Mouse (Mus musculus) liver, embryonic 13.5 days (tissue): ENCODE results near the gene Itpkc. TPM values are rescaled to one million over a fixed set of nuclear protein-coding genes. Genes with fewer than 3 reads are reported as not detected.

Experiments
- ATAC-seq: fragments of 200-750 bp; cut with Nextera tagmentation; 2 replicates; pipeline ENCODE4 v1.8.0; 2017; ENCODE audit warnings: low read depth, mild to moderate bottlenecking, moderate number of reproducible peaks, moderate library complexity
- DNase-seq: peaks from one replicate; pipeline ENCODE4 v3.0.0; 2022
- H3K27ac ChIP-seq: fragments of 300-500 bp; sonication (generic); 2 replicates; pipeline ENCODE4 v1.5.1; 2015; ENCODE audit warnings: moderate library complexity, mild to moderate bottlenecking, inconsistent platforms
- H3K27me3 ChIP-seq: fragments of 300-500 bp; sonication (generic); 2 replicates; pipeline ENCODE4 v1.6.1; 2015; ENCODE audit warnings: mild to moderate bottlenecking, inconsistent platforms
- H3K36me3 ChIP-seq: fragments of 300-500 bp; sonication (generic); 2 replicates; pipeline ENCODE4 v1.6.1; 2015; ENCODE audit warnings: mild to moderate bottlenecking, inconsistent platforms
- H3K4me1 ChIP-seq: fragments of 300-500 bp; sonication (generic); replicated peaks from 2 replicates; pipeline ENCODE4 v1.6.1; 2015; ENCODE audit warnings: inconsistent platforms
- H3K4me2 ChIP-seq: fragments of 300-500 bp; sonication (generic); 2 replicates; pipeline ENCODE4 v1.6.1; 2015; ENCODE audit warnings: inconsistent platforms, mild to moderate bottlenecking, moderate library complexity
- H3K4me3 ChIP-seq: fragments of 300-500 bp; sonication (generic); replicated peaks from 2 replicates; pipeline ENCODE4 v1.5.1; 2015; ENCODE audit warnings: mild to moderate bottlenecking, inconsistent platforms
- H3K9ac ChIP-seq: fragments of 300-500 bp; sonication (generic); 2 replicates; pipeline ENCODE4 v1.6.1; 2015; ENCODE audit warnings: mild to moderate bottlenecking, inconsistent platforms
- H3K9me3 ChIP-seq: fragments of 300-500 bp; sonication (generic); replicated peaks from 2 replicates; pipeline ENCODE4 v1.6.1; 2016; ENCODE audit warnings: inconsistent platforms
- WGBS: fragments of 180-500 bp; shearing (Covaris S2); methylation state at CpG from one replicate; pipeline ENCODE4 v1.1.7; 2015; ENCODE audit not compliant: insufficient replicate concordance; 5-methylcytosine and 5-hydroxymethylcytosine counted together
- polyA plus RNA-seq: library from polyadenylated mRNA; unstranded; fragments of >200 nt; fragmentation: Nextera tagmentation; extraction: Ambion mirVana; gene quantifications from 2 replicates; pipeline ENCODE4 v1.2.1, GENCODE M21; 2015

Gene Itpkc
- polyA plus RNA-seq, 1 experiment from 2014 or later = 1.4 TPM

GRCm38 (mm10) chr7:27237527-27237926 is 9.1 kb upstream of the Itpkc start:
- ATAC-seq (no peak), DNase-seq (no peak)
- Histone ChIP-seq H3K4me3 (no peak overlapping the region), H3K36me3 (peaks cover 6% of the 10 kb centered on the region), H3K27me3 (no peaks in the 10 kb centered on the region), H3K9me3 (no peaks in the 10 kb centered on the region), H3K4me2 (no peak overlapping the region), H3K4me1 (peaks cover 15% of the 10 kb centered on the region), H3K27ac (no peak overlapping the region), H3K9ac (no peak overlapping the region)
- WGBS = 75% methylated on average over 2 of the region's 2 CpGs

DNA sequence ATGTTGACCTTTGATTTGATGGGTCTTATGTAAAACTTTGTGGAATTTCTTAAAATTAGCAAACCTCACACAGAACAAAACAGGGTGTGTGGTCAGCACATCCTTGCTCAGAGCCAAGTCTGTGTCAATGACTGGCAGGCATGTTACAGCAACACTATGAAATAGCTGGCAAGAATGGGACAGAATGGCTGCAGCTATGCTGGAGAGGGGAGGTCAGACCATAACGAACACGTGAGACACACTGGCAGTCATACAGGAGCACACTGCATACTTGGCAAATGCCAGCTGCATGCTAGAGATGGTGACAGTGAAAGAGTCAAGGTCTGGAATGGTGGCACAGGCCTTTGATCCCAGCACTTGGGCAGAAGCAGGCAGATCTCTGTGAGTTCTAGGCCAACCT is 7.3 kb upstream of the Itpkc start:
- 80% methylated on average over 2 of the region's 2 CpGs for WGBS
- Histone ChIP-seq H3K27ac (no peak overlapping the region), H3K4me1 (peaks cover 23% of the 10 kb centered on the region), H3K4me3 (no peak overlapping the region), H3K4me2 (no peak overlapping the region), H3K9ac (no peak overlapping the region), H3K9me3 (no peaks in the 10 kb centered on the region), H3K27me3 (no peaks in the 10 kb centered on the region), H3K36me3 (peaks cover 6% of the 10 kb centered on the region; the same call in 1 of the 2 replicates)
- DNase-seq (no peak), ATAC-seq (no peak)

DNA sequence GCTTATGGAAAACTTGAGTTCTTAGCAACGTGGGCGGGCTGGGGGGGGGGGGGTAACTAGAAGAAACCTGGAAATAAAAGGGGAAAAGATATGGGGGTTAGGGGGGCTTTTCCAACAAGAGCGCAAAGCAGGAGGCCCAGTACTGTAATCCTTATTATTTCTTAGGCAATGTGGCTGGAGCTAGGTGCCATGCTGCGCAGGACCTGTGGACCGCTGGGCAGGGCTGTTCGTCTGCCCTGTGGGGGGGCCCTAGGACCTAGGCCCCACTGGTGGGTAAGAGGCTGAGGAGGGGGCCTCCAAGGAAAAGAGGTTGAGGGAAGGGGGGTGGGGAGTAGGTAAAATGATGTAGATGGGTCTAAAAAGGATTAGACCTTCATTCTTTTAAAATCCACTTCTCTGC is 4.8 kb upstream of the Itpkc start:
- Histone ChIP-seq H3K27ac (peak overlapping the region; percentile 50), H3K4me2 (peak overlapping the region; percentile 78), H3K9me3 (no peaks in the 10 kb centered on the region), H3K27me3 (no peaks in the 10 kb centered on the region), H3K9ac (peak overlapping the region; percentile 71), H3K4me1 (peaks cover 32% of the 10 kb centered on the region), H3K36me3 (no peaks in the 10 kb centered on the region), H3K4me3 (peak overlapping the region; percentile 74)
- ATAC-seq (no peak), DNase-seq (no peak)
- WGBS = 8% methylated on average over 6 of the region's 6 CpGs

DNA sequence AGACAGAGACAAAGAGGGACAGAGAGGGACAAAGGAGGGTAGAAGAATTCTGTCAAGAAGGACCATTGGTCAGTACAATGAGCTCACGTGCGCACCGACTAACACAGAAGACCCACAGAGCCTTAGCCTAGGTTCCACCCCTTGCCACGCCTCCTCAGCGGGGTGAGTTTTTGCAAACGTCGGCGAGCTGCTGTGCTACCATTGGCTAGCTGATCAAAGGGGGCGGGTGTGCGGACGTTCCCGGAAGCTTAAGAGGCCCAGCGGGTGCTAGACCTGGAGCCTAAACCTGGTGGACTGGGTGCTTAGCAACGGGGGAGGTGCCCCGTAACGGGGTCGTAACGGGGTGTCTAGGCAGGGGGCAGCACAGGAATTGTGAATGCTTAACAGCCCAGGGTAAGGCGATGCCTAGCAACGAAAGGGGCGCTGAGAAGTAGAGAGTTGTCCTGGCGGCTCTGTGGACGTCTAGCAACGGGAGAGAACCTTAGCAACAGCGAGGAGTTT is 4.4 kb upstream of the Itpkc start, which contains the start of gene Coq8b:
TSS of gene Coq8b (plus strand) at position 243 of the 501 bp plus-strand sequence.
- H3K36me3 ChIP-seq = no peaks in the 10 kb centered on the region
- peak within 1 kb of the TSS; percentile 78 for H3K4me2 ChIP-seq
- under 1% methylated on average over 25 of the region's 25 CpGs for WGBS
- no peaks in the 10 kb centered on the region for H3K27me3 ChIP-seq
- peaks cover 35% of the 10 kb centered on the region for H3K4me1 ChIP-seq
- peak within 1 kb of the TSS; percentile 50 for H3K27ac ChIP-seq
- DNase-seq = peak; percentile 94
- no peaks in the 10 kb centered on the region for H3K9me3 ChIP-seq
- ATAC-seq = peak; percentile 89
- H3K9ac ChIP-seq = peak within 1 kb of the TSS; percentile 71
- peak within 1 kb of the TSS; percentile 74 for H3K4me3 ChIP-seq

DNA sequence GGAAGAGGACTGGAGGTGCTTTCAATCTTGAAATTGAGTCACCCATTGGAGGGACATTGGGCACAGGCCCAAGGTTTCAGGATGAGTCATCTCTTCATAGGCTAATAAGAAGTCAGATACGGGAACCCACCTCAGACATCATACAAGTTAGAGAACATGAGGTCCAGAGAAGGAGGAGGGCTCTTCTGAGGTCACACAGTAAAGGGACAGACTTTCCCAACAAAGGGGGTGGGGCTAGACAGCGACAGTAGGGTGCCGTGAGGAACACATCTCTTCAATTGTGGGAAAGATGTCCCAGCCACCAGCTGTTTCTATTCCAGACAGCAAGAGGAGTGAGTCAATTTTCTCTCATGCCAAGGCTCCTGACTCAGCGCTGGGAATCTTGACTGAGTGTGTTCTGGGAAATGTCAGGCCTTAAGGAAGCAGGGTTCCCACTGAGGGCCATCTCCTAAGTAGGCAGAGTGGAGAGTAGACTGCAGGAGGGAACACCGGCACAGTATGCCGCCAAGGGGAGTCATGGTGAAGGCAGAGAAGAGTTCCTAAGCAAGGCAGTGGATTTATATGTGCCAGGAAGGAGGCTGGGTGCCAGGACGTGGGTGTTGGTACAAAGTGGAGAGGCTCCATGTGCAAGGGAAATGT is 3.4 kb upstream of the Itpkc start:
- no peaks in the 10 kb centered on the region for H3K27me3 ChIP-seq
- H3K4me3 ChIP-seq = no peak overlapping the region
- no peak for DNase-seq
- H3K9me3 ChIP-seq = no peaks in the 10 kb centered on the region
- H3K4me2 ChIP-seq = no peak overlapping the region
- H3K36me3 ChIP-seq = no peaks in the 10 kb centered on the region
- H3K9ac ChIP-seq = no peak overlapping the region
- WGBS = 68% methylated on average over 7 of the region's 7 CpGs
- peaks cover 45% of the 10 kb centered on the region for H3K4me1 ChIP-seq
- ATAC-seq = no peak
- peak overlapping the region; percentile 32; the same call in 1 of the 2 replicates for H3K27ac ChIP-seq

DNA sequence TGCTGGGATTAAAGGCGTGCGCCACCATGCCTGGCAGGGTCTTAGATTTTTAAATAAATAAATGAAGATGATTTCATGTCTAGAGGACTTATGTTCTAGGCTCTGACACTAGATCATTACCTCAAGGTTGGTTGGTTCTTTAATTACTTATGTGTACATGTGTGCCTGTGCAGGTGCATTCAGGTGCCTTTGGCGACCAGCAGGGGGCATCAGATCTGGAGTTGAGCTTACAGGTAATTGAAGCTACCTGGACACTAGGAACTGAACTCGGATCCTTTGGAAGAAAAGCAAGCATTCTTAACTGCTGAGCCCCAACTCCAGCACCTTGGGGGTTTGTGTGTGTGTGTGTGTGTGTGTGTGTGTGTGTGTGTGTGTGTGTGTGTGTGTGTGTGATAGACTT is 2.3 kb upstream of the Itpkc start:
- Histone ChIP-seq H3K9ac (no peak overlapping the region), H3K4me3 (no peak overlapping the region), H3K27ac (no peak overlapping the region), H3K27me3 (no peaks in the 10 kb centered on the region), H3K36me3 (no peaks in the 10 kb centered on the region), H3K9me3 (no peaks in the 10 kb centered on the region), H3K4me2 (no peak overlapping the region), H3K4me1 (peaks cover 55% of the 10 kb centered on the region)
- no peak for DNase-seq
- WGBS = 61% methylated on average over 4 of the region's 4 CpGs
- no peak for ATAC-seq

DNA sequence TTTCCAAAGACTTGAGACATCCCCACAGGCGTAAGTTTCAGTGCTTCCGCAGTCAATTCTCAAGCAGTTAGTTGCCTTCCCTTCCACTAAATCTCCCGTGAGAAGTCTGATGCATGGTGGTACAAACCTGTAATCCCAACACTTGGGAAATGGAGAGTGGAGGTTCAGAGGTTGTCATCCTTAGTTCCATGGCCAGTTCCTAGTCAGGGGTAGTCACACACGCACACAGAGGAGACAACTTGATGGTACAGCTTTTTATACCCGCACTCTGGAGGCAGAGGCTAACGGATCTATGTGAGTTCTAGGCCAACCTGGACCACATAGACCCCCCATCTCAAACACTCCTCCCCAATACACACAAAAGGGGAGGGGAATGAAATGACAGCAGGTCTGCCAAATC is 404 bp upstream of the Itpkc start:
- Histone ChIP-seq H3K27me3 (no peaks in the 10 kb centered on the region), H3K36me3 (no peaks in the 10 kb centered on the region), H3K27ac (peak overlapping the region; percentile 84), H3K4me2 (peak overlapping the region; percentile 96), H3K4me1 (peaks cover 68% of the 10 kb centered on the region), H3K9ac (peak overlapping the region; percentile 88), H3K4me3 (peak overlapping the region; percentile 84), H3K9me3 (no peaks in the 10 kb centered on the region)
- DNase-seq (no peak), ATAC-seq (no peak)
- WGBS = 14% methylated on average over 6 of the region's 6 CpGs

- ATAC-seq = no peak
- WGBS = 4% methylated on average over 10 of the region's 10 CpGs
Measured at GRCm38 (mm10) chr7:27227676-27228075, 785 bp downstream of the Itpkc start.

DNA sequence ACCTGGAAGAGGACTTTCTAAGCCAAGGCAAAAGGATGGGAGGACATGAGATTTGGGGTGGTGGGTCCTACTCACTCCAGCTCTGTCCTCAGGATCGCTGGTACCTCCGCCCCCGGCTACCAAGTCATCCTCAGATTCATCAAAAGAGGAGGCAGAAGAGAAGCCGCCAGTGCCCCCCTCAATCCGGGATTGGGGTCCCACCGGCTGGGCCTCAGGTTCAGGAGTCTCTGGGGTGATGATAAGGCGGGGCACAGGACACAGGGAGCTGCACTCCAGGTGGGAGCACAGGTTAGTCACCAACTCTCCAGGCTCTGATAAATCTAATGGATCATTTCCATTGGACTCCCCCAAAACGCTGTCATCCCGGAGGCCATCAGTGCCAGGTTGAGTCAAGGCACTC is 1.2 kb downstream of the Itpkc start:
- WGBS = 39% methylated on average over 9 of the region's 9 CpGs
- Histone ChIP-seq H3K27ac (peak overlapping the region; percentile 84), H3K9ac (peak overlapping the region; percentile 88), H3K27me3 (no peaks in the 10 kb centered on the region), H3K4me1 (peaks cover 73% of the 10 kb centered on the region), H3K9me3 (no peaks in the 10 kb centered on the region), H3K4me3 (peak overlapping the region; percentile 84), H3K4me2 (peak overlapping the region; percentile 96), H3K36me3 (no peaks in the 10 kb centered on the region)
- DNase-seq (no peak), ATAC-seq (no peak)

More at GRCm38 (mm10) chr7:27227676-27228075, 785 bp downstream of the Itpkc start:
- no peak for DNase-seq
- Histone ChIP-seq H3K4me3 (peak overlapping the region; percentile 84), H3K36me3 (no peaks in the 10 kb centered on the region), H3K27me3 (no peaks in the 10 kb centered on the region), H3K4me1 (peaks cover 73% of the 10 kb centered on the region), H3K27ac (peak overlapping the region; percentile 84), H3K9me3 (no peaks in the 10 kb centered on the region), H3K4me2 (peak overlapping the region; percentile 96), H3K9ac (peak overlapping the region; percentile 88)

GRCm38 (mm10) chr7:27224877-27225575 is 3.4 kb downstream of the Itpkc start:
- H3K4me2 ChIP-seq = peak overlapping the region; percentile 96
- no peaks in the 10 kb centered on the region for H3K27me3 ChIP-seq
- H3K4me1 ChIP-seq = peaks cover 84% of the 10 kb centered on the region
- DNase-seq = no peak
- H3K9me3 ChIP-seq = no peaks in the 10 kb centered on the region
- 0 out of 2 replicates have a peak overlapping the region, but pooled peaks have one; percentile 84 for H3K4me3 ChIP-seq
- H3K9ac ChIP-seq = peak overlapping the region; percentile 88; the same call in 1 of the 2 replicates
- ATAC-seq = no peak
- 0 out of 2 replicates have a peak overlapping the region, but pooled peaks have one; percentile 13 for H3K27ac ChIP-seq
- 83% methylated on average over 11 of the region's 11 CpGs for WGBS
- H3K36me3 ChIP-seq = no peaks in the 10 kb centered on the region; the same call in 1 of the 2 replicates

- no peaks in the 10 kb centered on the region for H3K27me3 ChIP-seq
- H3K4me2 ChIP-seq = peak overlapping the region; percentile 32
- H3K4me3 ChIP-seq = no peak overlapping the region
- peaks cover 72% of the 10 kb centered on the region for H3K4me1 ChIP-seq
- no peak overlapping the region for H3K9ac ChIP-seq
- whole genome bisulfite sequencing = 39% methylated on average over 1 of the region's 1 CpGs
- H3K27ac ChIP-seq = peak overlapping the region; percentile 56
- DNase-seq (peak; percentile 17), ATAC-seq (peak; percentile 79)
- H3K9me3 ChIP-seq = no peaks in the 10 kb centered on the region
- H3K36me3 ChIP-seq = peaks cover 14% of the 10 kb centered on the region
Measured at GRCm38 (mm10) chr7:27222538-27222937, 5.9 kb downstream of the Itpkc start.
